Mouse (Mus musculus) thymus, postnatal 14 days (tissue): ENCODE data around the gene Sox3.

Experiments used
- DNase-seq: peaks from one replicate; pipeline ENCODE4 v3.0.0; 2021

The Sox3 gene

DNA sequence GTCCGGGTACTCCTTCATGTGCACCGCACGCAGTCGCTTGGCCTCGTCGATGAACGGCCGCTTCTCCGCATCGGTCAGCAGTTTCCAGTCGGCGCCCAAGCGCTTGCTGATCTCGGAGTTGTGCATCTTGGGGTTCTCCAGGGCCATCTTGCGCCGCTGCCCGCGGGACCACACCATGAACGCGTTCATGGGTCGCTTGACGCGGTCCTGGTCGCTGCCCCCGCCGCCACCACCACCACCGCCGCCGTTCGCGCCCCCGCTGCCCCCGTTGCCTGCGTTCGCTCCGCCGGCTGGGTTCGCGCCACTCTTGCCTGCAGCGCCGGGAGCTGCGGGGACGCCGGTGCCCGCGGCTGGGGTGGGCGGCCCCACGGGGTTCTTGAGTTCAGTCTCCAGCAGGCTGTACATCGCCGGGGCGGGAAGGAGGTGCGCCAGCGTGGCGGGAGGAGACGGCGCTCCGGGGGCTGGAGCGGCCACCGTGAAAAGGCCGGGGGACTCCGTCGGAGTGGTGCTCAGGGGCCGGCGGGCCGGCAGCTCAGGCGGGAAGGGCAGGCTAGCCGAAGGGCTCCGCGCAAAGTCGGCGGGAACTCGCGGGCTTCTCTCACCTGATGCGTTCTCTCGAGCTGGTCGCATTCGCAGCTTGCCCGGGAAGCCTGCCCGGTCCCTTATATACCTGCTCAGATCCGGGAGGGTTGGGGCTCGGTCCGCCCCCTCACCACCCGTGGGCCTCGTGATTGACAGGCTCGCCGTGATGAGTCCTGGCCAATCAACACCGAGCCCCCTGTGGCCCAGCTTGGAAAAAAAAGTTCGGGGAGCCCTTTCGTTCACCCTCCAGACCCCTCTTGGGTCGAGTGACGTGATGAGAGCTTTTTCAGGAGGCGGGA is at the start of gene Sox3:
TSS of gene Sox3 (minus strand) at position 630 of the 881 bp plus-strand sequence.
- no peak for DNase-seq

DNA sequence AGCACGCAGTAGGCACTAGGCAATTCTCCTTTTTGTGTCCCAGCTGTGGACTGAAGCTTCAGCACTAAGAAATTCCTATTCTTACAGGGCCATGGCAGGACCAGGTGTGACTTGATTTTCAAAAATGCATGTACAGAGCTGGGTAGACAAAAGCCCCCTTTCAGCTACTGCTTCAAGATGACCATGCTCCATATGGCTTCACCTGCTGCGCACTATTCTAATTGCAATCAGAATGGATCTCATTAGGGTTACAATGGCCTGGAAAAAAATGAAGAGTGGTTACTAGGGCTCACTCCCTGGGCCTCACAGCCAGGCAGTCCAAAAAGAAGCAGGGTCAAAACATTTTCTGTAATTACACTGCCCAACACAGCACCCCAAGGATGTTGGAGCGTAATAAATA is 47.0 kb upstream of the Sox3 start:
- DNase-seq = no peak

DNA sequence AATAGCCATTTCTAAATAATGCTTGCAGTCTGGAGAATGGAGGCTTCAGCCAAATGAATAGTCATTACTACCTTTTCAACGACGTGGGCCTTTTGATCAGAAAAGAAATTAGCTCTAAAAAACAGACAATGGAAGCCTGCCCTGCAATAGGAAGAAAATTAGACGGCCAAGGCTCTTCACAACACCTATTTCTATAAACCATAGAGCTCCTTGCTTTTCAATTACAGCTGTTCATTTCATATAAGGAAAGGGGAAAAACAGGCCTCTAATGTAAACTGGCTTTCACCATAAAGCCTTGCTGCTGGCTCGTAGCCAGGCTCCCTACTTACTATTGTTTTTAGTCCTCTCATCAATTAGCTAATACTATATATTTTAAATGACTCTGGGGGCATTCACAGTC is 6.3 kb upstream of the Sox3 start:
- DNase-seq = no peak

DNA sequence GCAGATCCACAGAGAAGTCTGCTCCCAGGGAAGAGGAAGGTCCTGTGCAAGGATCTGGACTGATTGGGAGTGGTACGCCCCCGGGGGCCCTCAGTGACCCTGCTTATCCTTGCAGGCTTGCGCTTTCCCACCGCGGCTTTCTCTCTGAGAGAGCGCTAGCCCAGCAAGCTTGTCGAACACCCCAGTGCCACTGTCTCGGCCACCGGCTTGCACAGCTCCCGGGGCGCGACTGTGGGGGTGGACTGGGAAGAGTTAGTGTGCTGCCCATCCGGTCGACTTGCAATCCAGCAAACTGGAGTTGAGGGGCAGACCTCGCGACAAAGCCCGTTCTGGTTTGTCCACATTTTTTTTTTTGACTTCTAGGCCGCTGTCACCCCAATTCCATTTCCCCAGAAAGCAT is 5.4 kb upstream of the Sox3 start:
- DNase-seq = no peak

DNA sequence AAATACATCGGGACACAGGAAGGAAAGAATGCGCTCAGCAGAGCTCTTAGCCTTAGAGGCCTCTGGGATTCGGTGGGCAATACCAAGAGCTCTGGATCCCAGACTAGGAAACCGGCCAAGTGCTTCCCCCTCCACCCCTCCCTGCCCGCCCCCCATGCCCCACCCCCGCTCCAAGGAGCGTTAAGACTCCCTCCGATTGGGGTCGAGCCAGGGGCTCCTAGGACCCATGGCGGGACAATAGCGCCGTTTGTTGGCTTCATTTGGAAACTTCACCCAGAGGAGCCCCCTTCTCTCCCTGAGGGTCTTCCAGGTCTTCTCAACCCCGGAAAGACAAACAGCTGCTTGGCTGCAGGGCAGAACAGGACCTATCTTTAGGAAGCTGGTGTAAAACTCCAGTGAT is 3.1 kb upstream of the Sox3 start:
- no peak for DNase-seq

DNA sequence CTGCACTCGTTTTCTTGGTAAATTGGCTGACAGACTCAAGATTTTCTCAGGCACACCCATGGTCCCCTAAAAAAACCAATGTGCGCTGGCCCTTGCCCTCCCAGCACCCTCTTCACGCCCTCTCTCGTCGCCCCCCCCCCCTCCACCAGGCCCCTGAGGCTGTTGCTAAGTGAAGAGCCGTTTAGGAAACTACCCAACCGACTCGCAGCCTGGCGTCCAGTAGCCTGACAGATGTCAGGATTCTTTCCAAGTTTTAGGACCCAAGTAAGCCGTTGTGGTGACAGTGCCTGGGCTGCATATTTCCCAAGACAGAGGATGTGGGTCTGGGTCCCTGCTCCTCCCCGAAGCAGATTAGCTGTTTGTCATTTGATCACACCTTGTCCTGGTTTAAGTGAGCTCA is 2.2 kb upstream of the Sox3 start:
- no peak for DNase-seq

DNA sequence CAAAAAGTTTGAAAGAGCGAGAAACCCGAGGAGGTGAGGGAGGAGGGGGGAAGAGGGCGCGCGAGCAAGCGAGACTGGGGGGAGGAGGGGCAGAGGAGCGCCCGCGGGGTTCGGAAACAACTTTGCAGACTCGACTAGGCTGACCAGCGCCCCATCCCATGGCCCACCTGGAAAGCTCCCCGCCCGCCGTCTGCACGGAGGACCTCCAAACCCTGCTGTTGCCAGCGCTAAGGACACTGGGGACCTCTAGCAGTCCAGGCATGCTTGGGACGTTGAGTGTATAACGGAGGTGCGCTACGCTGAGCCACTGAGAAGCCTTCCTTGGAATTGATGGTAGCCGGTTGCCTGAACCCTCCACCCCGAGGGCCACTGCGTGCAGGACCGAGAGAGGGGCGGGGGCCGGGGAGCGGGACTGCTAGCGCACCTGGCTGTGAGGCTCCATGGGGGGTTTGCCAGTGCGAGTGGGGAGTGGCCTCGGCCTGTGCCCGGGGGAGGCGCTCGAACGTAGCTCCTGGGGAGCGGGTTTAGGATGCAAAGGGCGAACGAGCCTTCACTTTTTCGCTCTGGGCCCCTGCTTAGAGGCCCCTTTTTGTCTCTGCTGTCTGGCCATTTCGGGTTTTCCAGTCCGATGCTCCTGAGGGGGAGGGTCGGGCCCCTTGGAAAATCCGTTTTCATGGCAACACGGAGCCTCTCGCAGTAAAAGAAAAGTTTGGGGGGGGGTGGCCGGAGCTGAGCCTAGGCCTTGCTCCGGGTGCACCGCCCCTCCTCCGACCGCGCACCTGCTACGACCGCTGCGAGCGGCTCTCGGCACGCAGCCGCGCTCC is 702 bp upstream of the Sox3 start:
- DNase-seq = no peak

DNA sequence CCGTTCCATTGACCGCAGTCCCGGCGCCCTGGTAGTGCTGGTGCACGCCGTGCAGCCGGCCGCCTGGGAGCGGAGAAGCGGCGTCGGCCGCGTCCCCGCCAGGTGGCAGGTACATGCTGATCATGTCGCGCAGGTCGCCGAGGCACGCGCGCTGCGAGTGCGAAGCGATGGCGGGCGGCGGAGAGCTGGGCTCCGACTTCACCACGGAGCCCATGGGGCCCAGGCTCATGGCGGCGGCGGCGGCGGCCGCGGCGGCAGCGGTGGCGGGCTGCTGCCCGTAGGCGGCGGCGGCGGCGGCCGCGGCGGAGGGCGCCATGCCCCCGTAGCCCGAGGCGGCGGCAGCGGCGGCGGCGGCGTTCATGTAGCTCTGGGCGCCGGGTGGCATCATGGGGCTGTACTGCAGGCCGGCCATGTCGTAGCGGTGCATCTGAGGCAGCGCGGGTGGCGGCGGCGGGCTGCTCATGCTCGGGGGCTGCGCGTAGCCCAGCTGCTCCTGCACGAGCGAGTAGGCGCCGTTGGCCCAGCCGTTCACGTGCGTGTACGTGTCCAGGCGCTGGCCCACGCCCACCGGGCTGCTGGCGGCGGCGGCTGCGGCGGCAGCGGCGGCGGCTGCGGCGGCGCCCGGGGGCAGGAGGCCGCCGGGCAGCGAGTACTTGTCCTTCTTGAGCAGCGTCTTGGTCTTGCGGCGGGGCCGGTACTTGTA is 981 bp downstream of the Sox3 start:
- no peak for DNase-seq

DNA sequence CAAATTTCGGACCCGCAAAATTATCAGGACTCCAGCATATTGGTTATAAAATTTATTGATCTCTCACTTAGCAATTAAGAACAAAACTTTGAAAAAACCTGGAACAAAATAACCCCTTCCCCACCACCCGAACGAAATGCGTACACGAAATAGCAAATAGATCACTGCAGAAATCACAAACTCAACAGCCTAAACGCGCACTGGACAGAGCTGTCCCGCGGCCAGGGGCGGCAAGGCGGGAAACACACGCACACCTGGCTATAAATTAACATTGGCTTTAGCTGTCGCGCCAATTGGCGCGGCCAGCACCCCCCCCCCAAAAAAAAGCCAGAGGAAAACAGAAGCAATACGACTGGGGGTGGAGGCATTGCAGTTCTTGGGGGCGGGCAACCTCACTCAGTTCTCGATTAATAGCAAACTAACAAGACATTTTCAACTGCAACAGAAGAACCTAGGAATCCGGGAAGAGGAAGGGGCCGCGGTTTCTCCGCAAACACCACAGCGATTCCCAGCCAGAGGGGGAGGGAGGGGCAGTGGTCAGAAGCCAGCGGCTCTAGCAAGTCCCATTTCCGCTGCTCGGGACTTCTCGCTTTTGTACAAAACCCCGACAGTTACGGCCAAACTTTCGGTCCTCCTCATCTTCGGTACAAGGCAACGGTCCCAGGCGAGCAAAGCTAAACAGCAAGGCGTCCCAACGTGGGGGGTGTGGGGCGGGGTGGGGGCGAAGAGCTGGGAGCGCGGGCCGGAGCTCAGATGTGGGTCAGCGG is 1.7 kb downstream of the Sox3 start:
- no peak for DNase-seq

DNA sequence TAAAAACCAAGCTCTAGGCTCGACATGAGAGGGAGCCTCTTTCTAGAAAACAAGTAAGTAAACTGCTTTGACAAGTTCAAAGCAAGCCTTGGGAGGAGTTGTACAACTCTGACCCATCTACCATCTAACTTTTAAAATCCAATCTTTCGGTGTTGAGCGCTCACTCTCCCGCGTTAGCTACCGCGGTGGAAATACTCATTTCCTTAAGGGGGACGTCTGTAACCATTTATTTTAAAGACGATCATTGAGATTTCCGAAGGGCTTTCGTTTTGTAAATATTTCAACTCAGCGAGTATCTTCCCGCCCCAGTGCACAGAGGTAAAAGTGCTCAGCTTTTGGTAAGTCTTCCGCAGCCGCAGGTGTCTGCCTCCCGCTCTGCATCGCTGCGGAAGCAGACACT is 2.6 kb downstream of the Sox3 start:
- DNase-seq = no peak

DNA sequence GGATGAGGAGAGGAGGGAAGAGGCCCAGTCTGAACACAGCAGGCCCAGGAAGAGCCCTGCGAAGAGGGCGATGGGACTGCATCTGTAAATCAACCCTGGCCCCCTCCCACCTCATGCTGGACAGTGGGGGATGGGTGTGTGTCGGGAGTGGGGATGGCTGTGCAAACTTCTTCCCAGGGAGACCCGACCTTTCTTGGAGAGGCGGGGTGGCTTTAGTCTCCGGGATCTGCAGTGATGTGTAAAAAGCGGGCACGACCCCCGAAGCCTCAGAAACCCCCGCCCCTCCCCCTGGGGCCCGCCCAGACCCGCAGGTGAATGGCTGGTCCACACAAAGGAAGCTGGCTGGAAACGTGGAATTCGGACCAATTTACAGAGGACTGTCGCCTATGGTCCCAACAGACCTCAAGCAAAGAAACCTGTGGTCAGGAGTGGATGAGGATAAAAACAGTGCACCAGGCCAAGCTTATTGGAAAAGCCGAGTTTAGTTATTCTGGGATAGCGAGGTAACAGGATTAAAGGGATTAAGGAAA is 3.2 kb downstream of the Sox3 start:
- no peak for DNase-seq
